Mouse (Mus musculus): Measurements from ENCODE around the gene Rnf130. TPM values are rescaled to one million over a fixed set of nuclear protein-coding genes. Genes with fewer than 3 reads are reported as not detected.

Rnf130 gene
- polyA plus RNA-seq, 1 experiment, result 24.3 TPM

GRCm38 (mm10) chr11:50138206-50138822, 113.2 kb downstream of the Rnf130 start:
- no peak for TF ChIP-seq GATA1 (IDR thresholded peaks at IDR 0.05; ENCODE audit: low read length)

- TF ChIP-seq GATA1 (IDR thresholded peaks at IDR 0.05; ENCODE audit: low read length), result no peak
These were observed 114.4 kb downstream of the Rnf130 start for GRCm38 (mm10) chr11:50139571-50139970.

GRCm38 (mm10) chr11:50145529-50145928, 120.4 kb downstream of the Rnf130 start:
- TF ChIP-seq GATA1 (IDR thresholded peaks at IDR 0.05; ENCODE audit: low read length), result no peak

GRCm38 (mm10) chr11:50146121-50146520, 121.0 kb downstream of the Rnf130 start:
- no peak for TF ChIP-seq GATA1 (IDR thresholded peaks at IDR 0.05; ENCODE audit: low read length)

GRCm38 (mm10) chr11:50147267-50147957, 122.3 kb downstream of the Rnf130 start:
- TF ChIP-seq GATA1 (IDR thresholded peaks at IDR 0.05; ENCODE audit: low read length), result no peak

GRCm38 (mm10) chr11:50147958-50148476, 122.9 kb downstream of the Rnf130 start:
- no peak for TF ChIP-seq GATA1 (IDR thresholded peaks at IDR 0.05; ENCODE audit: low read length)

- no peak for TF ChIP-seq GATA1 (IDR thresholded peaks at IDR 0.05; ENCODE audit: low read length)
These were observed 124.1 kb downstream of the Rnf130 start for GRCm38 (mm10) chr11:50149200-50149599.

GRCm38 (mm10) chr11:50149603-50150150, 124.5 kb downstream of the Rnf130 start:
- TF ChIP-seq GATA1 (IDR thresholded peaks at IDR 0.05; ENCODE audit: low read length), result no peak

GRCm38 (mm10) chr11:50151374-50151773, 126.2 kb downstream of the Rnf130 start:
- TF ChIP-seq GATA1 (IDR thresholded peaks at IDR 0.05; ENCODE audit: low read length), result no peak

- TF ChIP-seq GATA1 (IDR thresholded peaks at IDR 0.05; ENCODE audit: low read length), result no peak
These were observed 129.0 kb downstream of the Rnf130 start for GRCm38 (mm10) chr11:50154166-50154565.

Other genes starting within 250 kb of the Rnf130 start
- 0.67 and 0.71 TPM in 2 replicates for gene Gfpt2, start 231.2 kb upstream of the Rnf130 start, polyA plus RNA-seq (2012)
- 10.0 and 10.4 TPM in 2 replicates for gene Mapk9, start 178.6 kb upstream of the Rnf130 start, polyA plus RNA-seq (2012)
- gene Rasgef1c, start 123.5 kb upstream of the Rnf130 start, polyA plus RNA-seq (2012), result 0.03 TPM in 1 of 2 replicates, not detected in the other
- 50.7 and 98.9 TPM in 2 replicates for gene Tbc1d9b, start 106.0 kb downstream of the Rnf130 start, polyA plus RNA-seq (2012)
- 8.3 and 14.5 TPM in 2 replicates for gene Mrnip, start 149.1 kb downstream of the Rnf130 start, polyA plus RNA-seq (2012)
- gene Sqstm1, start 185.5 kb downstream of the Rnf130 start, polyA plus RNA-seq (2012), result 93.1 and 96.2 TPM in 2 replicates
- 123 and 151 TPM in 2 replicates for gene Mgat4b, start 185.5 kb downstream of the Rnf130 start, polyA plus RNA-seq (2012)
- gene Ltc4s, start 213.3 kb downstream of the Rnf130 start, polyA plus RNA-seq (2012), result 0.11 and 0.18 TPM in 2 replicates

All from G1E-ER4 (cell line).